Mouse (Mus musculus): Measurements from ENCODE around the gene Pabpn1l. TPM values are rescaled to one million over a fixed set of nuclear protein-coding genes. Genes with fewer than 3 reads are reported as not detected.

Pabpn1l gene
- polyA plus RNA-seq, 1 experiment from 2014 or later = not detected

GRCm38 (mm10) chr8:122604640-122605039 is 17.9 kb downstream of the Pabpn1l start:
- H3K4me1 ChIP-seq (ENCODE audit: control insufficient read depth, insufficient read depth, low read length) = no peaks in the 10 kb centered on the region
- WGBS = 35% methylated on average over 1 of the region's 1 CpGs
- H3K27ac ChIP-seq (ENCODE audit: low read depth, low read length) = no peak overlapping the region
- no peak overlapping the region for H3K9ac ChIP-seq (ENCODE audit: low read length)
- DNase-seq (ENCODE audit: low spot score) (no peak), ATAC-seq (ENCODE audit: insufficient read depth, low FRiP score, low TSS enrichment) (no peak)
- no peaks in the 10 kb centered on the region for H3K9me3 ChIP-seq (ENCODE audit: control insufficient read depth, low read length)
- no peaks in the 10 kb centered on the region for H3K27me3 ChIP-seq (ENCODE audit: control insufficient read depth, insufficient read depth, low read length)
- no peak overlapping the region for H3K4me2 ChIP-seq (ENCODE audit: low read depth)
- no peak overlapping the region for H3K4me3 ChIP-seq (ENCODE audit: low read depth, low read length)
- no peaks in the 10 kb centered on the region for H3K36me3 ChIP-seq (ENCODE audit: control insufficient read depth, insufficient read depth, low read length)

- H3K4me1 ChIP-seq (ENCODE audit: control insufficient read depth, insufficient read depth, low read length) = no peaks in the 10 kb centered on the region
- WGBS = 97% methylated on average over 9 of the region's 9 CpGs
- H3K4me2 ChIP-seq (ENCODE audit: low read depth) = no peak overlapping the region
- H3K9me3 ChIP-seq (ENCODE audit: control insufficient read depth, low read length) = no peaks in the 10 kb centered on the region
- DNase-seq (ENCODE audit: low spot score) (no peak), ATAC-seq (ENCODE audit: insufficient read depth, low FRiP score, low TSS enrichment) (no peak)
- no peaks in the 10 kb centered on the region for H3K36me3 ChIP-seq (ENCODE audit: control insufficient read depth, insufficient read depth, low read length)
- no peaks in the 10 kb centered on the region for H3K27me3 ChIP-seq (ENCODE audit: control insufficient read depth, insufficient read depth, low read length)
- H3K9ac ChIP-seq (ENCODE audit: low read length) = no peak overlapping the region
- H3K27ac ChIP-seq (ENCODE audit: low read depth, low read length) = no peak overlapping the region
- H3K4me3 ChIP-seq (ENCODE audit: low read depth, low read length) = no peak overlapping the region
These were observed 21.9 kb downstream of the Pabpn1l start for GRCm38 (mm10) chr8:122600666-122601065.

- Histone ChIP-seq H3K9ac (ENCODE audit: low read length) (no peak overlapping the region), H3K4me2 (ENCODE audit: low read depth) (no peak overlapping the region), H3K27me3 (ENCODE audit: control insufficient read depth, insufficient read depth, low read length) (no peaks in the 10 kb centered on the region), H3K27ac (ENCODE audit: low read depth, low read length) (no peak overlapping the region), H3K36me3 (ENCODE audit: control insufficient read depth, insufficient read depth, low read length) (no peaks in the 10 kb centered on the region), H3K4me1 (ENCODE audit: control insufficient read depth, insufficient read depth, low read length) (no peaks in the 10 kb centered on the region), H3K9me3 (ENCODE audit: control insufficient read depth, low read length) (no peaks in the 10 kb centered on the region), H3K4me3 (ENCODE audit: low read depth, low read length) (no peak overlapping the region)
- WGBS = 62% methylated on average over 4 of the region's 4 CpGs
- no peak for ATAC-seq (ENCODE audit: insufficient read depth, low FRiP score, low TSS enrichment)
- DNase-seq (ENCODE audit: low spot score) = no peak
These were observed 26.5 kb downstream of the Pabpn1l start for GRCm38 (mm10) chr8:122596031-122596430.

GRCm38 (mm10) chr8:122593783-122594507 is 28.6 kb downstream of the Pabpn1l start:
- no peak overlapping the region for H3K9ac ChIP-seq (ENCODE audit: low read length)
- no peak overlapping the region for H3K4me3 ChIP-seq (ENCODE audit: low read depth, low read length)
- DNase-seq (ENCODE audit: low spot score) (no peak), ATAC-seq (ENCODE audit: insufficient read depth, low FRiP score, low TSS enrichment) (no peak)
- WGBS = 82% methylated on average over 19 of the region's 19 CpGs
- no peaks in the 10 kb centered on the region for H3K27me3 ChIP-seq (ENCODE audit: control insufficient read depth, insufficient read depth, low read length)
- H3K27ac ChIP-seq (ENCODE audit: low read depth, low read length) = no peak overlapping the region
- no peaks in the 10 kb centered on the region for H3K4me1 ChIP-seq (ENCODE audit: control insufficient read depth, insufficient read depth, low read length)
- H3K36me3 ChIP-seq (ENCODE audit: control insufficient read depth, insufficient read depth, low read length) = no peaks in the 10 kb centered on the region
- no peak overlapping the region for H3K4me2 ChIP-seq (ENCODE audit: low read depth)
- no peaks in the 10 kb centered on the region for H3K9me3 ChIP-seq (ENCODE audit: control insufficient read depth, low read length)

- Histone ChIP-seq H3K9me3 (ENCODE audit: control insufficient read depth, low read length) (no peaks in the 10 kb centered on the region), H3K4me1 (ENCODE audit: control insufficient read depth, insufficient read depth, low read length) (no peaks in the 10 kb centered on the region), H3K27me3 (ENCODE audit: control insufficient read depth, insufficient read depth, low read length) (no peaks in the 10 kb centered on the region), H3K27ac (ENCODE audit: low read depth, low read length) (no peak overlapping the region), H3K9ac (ENCODE audit: low read length) (no peak overlapping the region), H3K4me3 (ENCODE audit: low read depth, low read length) (no peak overlapping the region), H3K36me3 (ENCODE audit: control insufficient read depth, insufficient read depth, low read length) (no peaks in the 10 kb centered on the region), H3K4me2 (ENCODE audit: low read depth) (no peak overlapping the region)
- ATAC-seq (ENCODE audit: insufficient read depth, low FRiP score, low TSS enrichment) = no peak
- 73% methylated on average over 12 of the region's 12 CpGs for WGBS
- DNase-seq (ENCODE audit: low spot score) = no peak
These were observed 29.3 kb downstream of the Pabpn1l start for GRCm38 (mm10) chr8:122593240-122593639.

- Histone ChIP-seq H3K36me3 (ENCODE audit: control insufficient read depth, insufficient read depth, low read length) (no peaks in the 10 kb centered on the region), H3K4me1 (ENCODE audit: control insufficient read depth, insufficient read depth, low read length) (no peaks in the 10 kb centered on the region), H3K27ac (ENCODE audit: low read depth, low read length) (no peak overlapping the region), H3K4me3 (ENCODE audit: low read depth, low read length) (no peak overlapping the region), H3K9ac (ENCODE audit: low read length) (no peak overlapping the region), H3K9me3 (ENCODE audit: control insufficient read depth, low read length) (no peaks in the 10 kb centered on the region), H3K4me2 (ENCODE audit: low read depth) (no peak overlapping the region), H3K27me3 (ENCODE audit: control insufficient read depth, insufficient read depth, low read length) (no peaks in the 10 kb centered on the region)
- DNase-seq (ENCODE audit: low spot score) = no peak
- 88% methylated on average over 10 of the region's 10 CpGs for WGBS
- no peak for ATAC-seq (ENCODE audit: insufficient read depth, low FRiP score, low TSS enrichment)
These were observed 35.8 kb downstream of the Pabpn1l start for GRCm38 (mm10) chr8:122586749-122587148.

- DNase-seq (ENCODE audit: low spot score) = no peak
- Histone ChIP-seq H3K9ac (ENCODE audit: low read length) (no peak overlapping the region), H3K4me1 (ENCODE audit: control insufficient read depth, insufficient read depth, low read length) (no peaks in the 10 kb centered on the region), H3K4me3 (ENCODE audit: low read depth, low read length) (no peak overlapping the region), H3K9me3 (ENCODE audit: control insufficient read depth, low read length) (no peaks in the 10 kb centered on the region), H3K36me3 (ENCODE audit: control insufficient read depth, insufficient read depth, low read length) (no peaks in the 10 kb centered on the region), H3K4me2 (ENCODE audit: low read depth) (no peak overlapping the region), H3K27me3 (ENCODE audit: control insufficient read depth, insufficient read depth, low read length) (no peaks in the 10 kb centered on the region), H3K27ac (ENCODE audit: low read depth, low read length) (no peak overlapping the region)
- no peak for ATAC-seq (ENCODE audit: insufficient read depth, low FRiP score, low TSS enrichment)
- 62% methylated on average over 7 of the region's 7 CpGs for WGBS
These were observed 36.4 kb downstream of the Pabpn1l start for GRCm38 (mm10) chr8:122586171-122586570.

- Histone ChIP-seq H3K27me3 (ENCODE audit: control insufficient read depth, insufficient read depth, low read length) (no peaks in the 10 kb centered on the region), H3K9ac (ENCODE audit: low read length) (no peak overlapping the region), H3K36me3 (ENCODE audit: control insufficient read depth, insufficient read depth, low read length) (no peaks in the 10 kb centered on the region), H3K9me3 (ENCODE audit: control insufficient read depth, low read length) (no peaks in the 10 kb centered on the region), H3K4me1 (ENCODE audit: control insufficient read depth, insufficient read depth, low read length) (no peaks in the 10 kb centered on the region), H3K4me3 (ENCODE audit: low read depth, low read length) (no peak overlapping the region), H3K27ac (ENCODE audit: low read depth, low read length) (no peak overlapping the region), H3K4me2 (ENCODE audit: low read depth) (no peak overlapping the region)
- DNase-seq (ENCODE audit: low spot score) (no peak), ATAC-seq (ENCODE audit: insufficient read depth, low FRiP score, low TSS enrichment) (no peak)
- 72% methylated on average over 14 of the region's 14 CpGs for WGBS
These were observed 37.1 kb downstream of the Pabpn1l start for GRCm38 (mm10) chr8:122585411-122585891.

- Histone ChIP-seq H3K27me3 (ENCODE audit: control insufficient read depth, insufficient read depth, low read length) (no peaks in the 10 kb centered on the region), H3K4me2 (ENCODE audit: low read depth) (no peak overlapping the region), H3K9me3 (ENCODE audit: control insufficient read depth, low read length) (no peaks in the 10 kb centered on the region), H3K9ac (ENCODE audit: low read length) (no peak overlapping the region), H3K27ac (ENCODE audit: low read depth, low read length) (no peak overlapping the region), H3K4me1 (ENCODE audit: control insufficient read depth, insufficient read depth, low read length) (no peaks in the 10 kb centered on the region), H3K4me3 (ENCODE audit: low read depth, low read length) (no peak overlapping the region), H3K36me3 (ENCODE audit: control insufficient read depth, insufficient read depth, low read length) (no peaks in the 10 kb centered on the region)
- DNase-seq (ENCODE audit: low spot score) = no peak
- 80% methylated on average over 9 of the region's 9 CpGs for WGBS
- ATAC-seq (ENCODE audit: insufficient read depth, low FRiP score, low TSS enrichment) = no peak
These were observed 37.6 kb downstream of the Pabpn1l start for GRCm38 (mm10) chr8:122584981-122585380.

All from neural tube, embryonic 11.5 days (tissue).